Mouse (Mus musculus) right cerebral cortex, postnatal 25 days (tissue): ENCODE data around the gene Gdf3.

ENCODE experiments used
- DNase-seq: peaks from one replicate; pipeline ENCODE4 v3.0.0; 2022

Gene Gdf3

DNA sequence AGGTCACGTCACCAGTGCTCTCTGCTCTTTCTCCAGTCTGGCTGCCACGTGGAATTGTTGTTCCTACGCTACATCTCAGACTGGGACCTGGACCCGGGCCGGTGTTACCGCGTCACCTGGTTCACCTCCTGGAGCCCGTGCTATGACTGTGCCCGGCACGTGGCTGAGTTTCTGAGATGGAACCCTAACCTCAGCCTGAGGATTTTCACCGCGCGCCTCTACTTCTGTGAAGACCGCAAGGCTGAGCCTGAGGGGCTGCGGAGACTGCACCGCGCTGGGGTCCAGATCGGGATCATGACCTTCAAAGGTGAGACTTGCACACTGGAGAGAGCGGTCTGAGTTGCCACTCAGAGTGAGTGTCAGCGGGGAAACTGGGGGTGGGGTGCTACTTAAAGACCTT, 48.9 kb downstream of the Gdf3 start:
- no peak for DNase-seq

DNA sequence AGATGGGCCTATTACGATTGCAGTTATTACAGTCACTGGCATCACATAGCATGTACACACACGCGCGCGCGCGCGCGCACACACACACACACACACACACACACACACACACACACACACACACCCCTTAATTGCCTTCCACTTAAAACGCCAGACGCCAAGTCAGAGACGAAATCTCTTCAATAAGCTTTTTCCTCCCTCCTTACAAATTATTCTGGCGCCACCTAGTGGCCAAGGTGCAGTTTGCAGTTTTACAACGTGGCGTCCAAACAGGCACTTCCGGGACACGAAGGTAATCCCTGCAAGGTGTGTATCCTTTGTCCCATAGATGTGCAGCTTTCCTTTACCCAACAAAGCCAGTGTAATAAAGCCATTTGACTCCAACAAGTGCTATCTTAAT, 49.5 kb downstream of the Gdf3 start:
- DNase-seq = peak; percentile 57

DNA sequence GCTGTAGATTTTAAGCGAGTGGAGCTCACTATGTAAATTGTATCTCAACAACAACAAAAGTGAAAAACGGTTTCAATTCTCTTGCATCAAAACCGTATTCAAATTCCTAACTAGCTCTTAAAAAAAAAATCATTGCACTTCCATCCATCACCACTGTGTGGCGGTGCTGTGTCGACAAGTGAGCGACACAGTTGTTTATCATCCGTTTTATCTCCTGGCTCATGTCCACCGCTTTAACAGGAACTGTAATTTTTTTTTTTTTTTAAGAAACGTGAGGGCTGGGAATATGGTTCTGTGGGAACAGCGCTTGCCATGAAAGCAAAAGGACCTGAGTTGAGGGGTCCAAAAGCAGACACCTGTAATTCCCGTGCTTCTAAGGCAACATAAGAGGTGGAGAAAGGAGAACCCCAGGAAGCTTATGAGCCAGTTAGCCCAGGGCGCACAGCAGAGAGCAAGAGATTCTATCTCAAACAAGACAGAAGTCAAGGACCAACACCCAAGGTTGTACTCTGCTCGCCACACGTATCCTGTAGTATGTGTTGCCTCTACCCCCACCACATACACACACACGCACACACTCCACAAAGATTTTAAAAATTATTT, 52.8 kb downstream of the Gdf3 start:
- peak; percentile 55 for DNase-seq
